Mouse (Mus musculus) lung, postnatal 0 days (tissue): ENCODE results near the gene Reg3b. TPM values are rescaled to one million over a fixed set of nuclear protein-coding genes. Genes with fewer than 3 reads are reported as not detected.
A peak's percentile ranks its signal among the peaks of the same experiment; 100 is the strongest.

Source experiments
- ATAC-seq: fragments of 200-750 bp; cut with Nextera tagmentation; 2 replicates; pipeline ENCODE4 v1.8.0; 2017; ENCODE audit warnings: moderate library complexity
- DNase-seq: peaks from one replicate; pipeline ENCODE4 v3.0.0-alpha.2; 2016; ENCODE audit warnings: low spot score
- H3K27ac ChIP-seq: fragments of 300-500 bp; sonication (generic); 2 replicates; pipeline ENCODE4 v1.5.1; 2014; ENCODE audit warnings: antibody characterized with exemption, mild to moderate bottlenecking, low read length, mixed read lengths
- H3K27me3 ChIP-seq: fragments of 300-500 bp; sonication (generic); replicated peaks from 2 replicates; pipeline ENCODE4 v1.6.1; 2014; ENCODE audit warnings: low read length, mixed read lengths; ENCODE audit not compliant: insufficient read depth
- H3K36me3 ChIP-seq: fragments of 300-500 bp; sonication (generic); 2 replicates; pipeline ENCODE4 v1.6.1; 2014; ENCODE audit warnings: low read length, mixed read lengths; ENCODE audit not compliant: insufficient read depth
- H3K4me1 ChIP-seq: fragments of 300-500 bp; sonication (generic); 2 replicates; pipeline ENCODE4 v1.6.1; 2014; ENCODE audit warnings: antibody characterized with exemption, low read depth, low read length, mixed read lengths; ENCODE audit not compliant: insufficient read depth
- H3K4me2 ChIP-seq: fragments of 300-500 bp; sonication (generic); replicated peaks from 2 replicates; pipeline ENCODE4 v1.6.1; 2014; ENCODE audit warnings: low read depth, mild to moderate bottlenecking, low read length, moderate library complexity, mixed read lengths
- H3K4me3 ChIP-seq: fragments of 300-500 bp; sonication (generic); 2 replicates; pipeline ENCODE4 v1.5.1; 2014; ENCODE audit warnings: low read depth, low read length
- H3K9ac ChIP-seq: fragments of 300-500 bp; sonication (generic); replicated peaks from 2 replicates; pipeline ENCODE4 v1.6.1; 2014; ENCODE audit warnings: low read depth, mild to moderate bottlenecking
- H3K9me3 ChIP-seq: fragments of 300-500 bp; sonication (generic); 2 replicates; pipeline ENCODE4 v1.6.1; 2016; ENCODE audit warnings: low read length, mixed read lengths
- CTCF ChIP-seq: IDR thresholded peaks from 2 replicates; pipeline ENCODE4 v1.5.1; 2016; ENCODE audit warnings: antibody characterized with exemption, mild to moderate bottlenecking
- EP300 ChIP-seq: IDR thresholded peaks from 2 replicates; pipeline ENCODE4 v1.6.1; 2016; ENCODE audit warnings: antibody characterized with exemption, mild to moderate bottlenecking, control low read depth
- WGBS: fragments of 180-500 bp; shearing (Covaris S2); extraction: QIAGEN DNeasy Blood & Tissue Kit; methylation state at CpG from one replicate; pipeline ENCODE4 v1.1.7; 2014; 5-methylcytosine and 5-hydroxymethylcytosine counted together
- polyA plus RNA-seq: library from polyadenylated mRNA; unstranded; fragments of >200 nt; fragmentation: Nextera tagmentation; extraction: Ambion mirVana; gene quantifications from 2 replicates; pipeline ENCODE4 v1.2.1, GENCODE M21; 2015

The Reg3b gene
- not detected in 2 replicates for polyA plus RNA-seq

DNA sequence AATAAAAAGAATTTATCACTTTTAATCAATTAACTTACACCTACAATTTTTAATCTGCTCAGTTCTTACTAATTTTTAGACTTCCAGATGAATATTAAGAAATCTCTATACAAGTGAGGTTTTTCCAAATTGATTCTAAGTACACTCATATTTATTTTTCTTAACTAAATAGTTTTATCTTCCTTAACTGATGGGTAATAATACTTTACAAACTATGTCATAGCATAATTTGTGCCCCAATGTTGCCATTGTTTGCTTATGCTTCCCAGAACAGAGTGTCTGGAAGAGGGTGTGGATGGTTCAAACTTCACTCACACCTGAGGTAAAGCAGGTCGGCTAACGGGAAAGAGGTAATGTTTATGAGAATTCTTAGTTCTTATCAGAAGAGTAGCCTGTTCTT, at the start of gene Reg3b:
TSS of gene Reg3b (plus strand) at position 301 of the 400 bp plus-strand sequence.
- Histone ChIP-seq H3K9me3 (no peaks in the 10 kb centered on the region), H3K4me3 (no peak within 1 kb of the TSS), H3K36me3 (no peaks in the 10 kb centered on the region), H3K4me2 (no peak within 1 kb of the TSS), H3K9ac (no peak within 1 kb of the TSS), H3K27me3 (no peaks in the 10 kb centered on the region), H3K4me1 (no peaks in the 10 kb centered on the region), H3K27ac (no peak within 1 kb of the TSS)
- ATAC-seq: no peak
- TF ChIP-seq CTCF (no peak), EP300 (no peak)
- 72% methylated on average over 2 of the region's 2 CpGs for WGBS
- DNase-seq: no peak

DNA sequence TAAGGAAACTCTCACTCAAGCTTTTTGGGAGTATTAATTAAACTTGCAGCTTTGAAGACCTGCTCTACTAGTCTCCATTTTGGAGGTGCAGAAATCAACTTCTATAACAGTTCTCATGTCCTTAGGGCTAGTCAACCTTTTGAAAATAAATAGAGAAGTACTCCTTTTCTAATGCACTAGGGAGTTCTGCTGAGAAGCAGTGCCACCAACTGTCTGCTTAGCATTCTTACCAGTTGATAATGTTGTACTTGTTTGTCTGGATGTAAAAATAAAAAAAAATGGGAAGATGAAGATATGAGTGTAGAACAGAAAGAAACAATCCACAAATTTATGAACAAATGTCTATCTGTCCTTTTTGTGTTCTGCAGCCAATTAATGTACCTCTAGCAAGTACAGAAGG, 42.7 kb upstream of the Reg3b start:
- Histone ChIP-seq H3K9ac (no peak overlapping the region), H3K27ac (no peak overlapping the region), H3K27me3 (no peaks in the 10 kb centered on the region), H3K36me3 (no peaks in the 10 kb centered on the region), H3K4me1 (no peaks in the 10 kb centered on the region), H3K4me2 (no peak overlapping the region), H3K4me3 (no peak overlapping the region), H3K9me3 (no peaks in the 10 kb centered on the region)
- no peak for ATAC-seq
- DNase-seq: no peak
- TF ChIP-seq EP300 (no peak), CTCF (no peak)

DNA sequence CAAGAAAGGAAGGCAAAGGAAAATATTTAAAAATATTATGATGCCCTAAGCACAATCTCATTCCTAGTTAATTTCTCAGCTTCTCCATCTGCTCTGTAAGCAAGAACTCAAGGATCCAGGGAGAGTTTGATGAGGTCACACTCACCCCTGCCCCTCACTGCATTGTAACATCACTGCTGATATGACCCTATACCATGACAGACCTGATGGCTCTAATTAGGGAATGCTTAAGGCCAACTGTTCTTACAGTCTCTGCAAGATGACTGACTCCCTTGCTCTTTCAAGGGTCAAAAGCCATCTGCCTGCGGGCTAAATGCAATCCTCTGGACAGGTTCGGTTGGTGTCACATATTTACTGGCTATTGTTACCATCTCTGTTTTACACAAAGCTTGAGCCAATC, 41.3 kb upstream of the Reg3b start:
- ATAC-seq (no peak), DNase-seq (no peak)
- Histone ChIP-seq H3K4me1 (no peaks in the 10 kb centered on the region), H3K4me2 (no peak overlapping the region), H3K27me3 (no peaks in the 10 kb centered on the region), H3K9me3 (no peaks in the 10 kb centered on the region), H3K36me3 (no peaks in the 10 kb centered on the region), H3K27ac (no peak overlapping the region), H3K4me3 (no peak overlapping the region), H3K9ac (no peak overlapping the region)
- WGBS: 65% methylated on average over 2 of the region's 2 CpGs
- TF ChIP-seq EP300 (no peak), CTCF (no peak)

DNA sequence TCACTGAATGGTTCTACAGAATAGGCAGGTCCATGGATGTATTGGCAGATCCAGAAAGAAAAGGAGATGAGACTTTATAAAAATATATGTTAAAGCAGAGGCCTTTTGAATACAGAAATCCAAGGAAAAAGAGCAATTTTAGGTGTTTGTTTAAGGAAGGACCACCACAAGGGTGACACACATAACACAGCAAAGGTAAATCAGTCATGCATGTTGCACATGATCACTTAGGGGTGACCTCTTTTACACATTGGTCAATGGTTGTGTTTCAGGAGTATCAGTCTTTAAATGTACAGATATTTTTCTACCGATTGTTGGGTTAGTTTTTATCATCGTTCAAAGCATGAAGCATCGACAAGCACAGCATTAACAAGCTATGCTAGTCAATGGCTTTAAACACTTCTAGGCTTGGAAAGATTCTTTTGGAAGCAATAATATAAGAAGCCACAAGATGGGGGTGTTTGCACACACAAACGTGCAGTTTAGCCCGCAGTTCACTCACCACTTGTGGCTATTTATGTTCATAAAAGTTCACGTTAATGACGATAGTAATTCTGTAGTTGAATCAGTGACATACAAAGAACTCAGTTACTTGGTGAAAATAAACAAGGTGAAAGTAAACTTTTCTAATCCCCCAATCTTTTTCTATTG, 38.4 kb upstream of the Reg3b start:
- WGBS: 32% methylated on average over 7 of the region's 7 CpGs
- TF ChIP-seq CTCF (peak; percentile 49), EP300 (no peak)
- H3K9ac ChIP-seq: no peak overlapping the region
- H3K27me3 ChIP-seq: no peaks in the 10 kb centered on the region
- H3K4me2 ChIP-seq: no peak overlapping the region
- H3K4me3 ChIP-seq: no peak overlapping the region
- H3K36me3 ChIP-seq: no peaks in the 10 kb centered on the region
- H3K4me1 ChIP-seq: no peaks in the 10 kb centered on the region
- peak; percentile 11 for DNase-seq
- no peak overlapping the region for H3K27ac ChIP-seq
- ATAC-seq: no peak
- no peaks in the 10 kb centered on the region for H3K9me3 ChIP-seq

DNA sequence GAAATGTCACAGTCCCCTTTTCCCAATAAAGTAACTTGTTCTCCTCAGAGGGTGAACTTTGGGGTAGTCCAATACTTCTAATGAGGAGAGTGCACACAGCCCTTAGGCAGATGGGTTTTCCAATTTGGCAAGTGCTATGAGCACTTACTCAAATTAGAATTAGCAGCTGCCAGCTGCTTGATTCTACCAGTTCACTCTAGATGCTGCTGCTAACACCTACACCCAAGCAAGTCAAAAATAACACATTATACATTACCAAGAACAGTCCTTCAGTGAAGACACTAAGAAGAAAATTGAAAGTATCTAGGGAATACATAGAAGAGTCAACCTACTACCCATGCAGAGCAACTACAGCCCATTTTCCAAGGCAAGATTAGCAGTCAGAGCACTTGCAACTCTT, 30.2 kb upstream of the Reg3b start:
- Histone ChIP-seq H3K9me3 (no peaks in the 10 kb centered on the region), H3K36me3 (no peaks in the 10 kb centered on the region), H3K4me3 (no peak overlapping the region), H3K27me3 (no peaks in the 10 kb centered on the region), H3K4me2 (no peak overlapping the region), H3K9ac (no peak overlapping the region), H3K27ac (no peak overlapping the region), H3K4me1 (no peaks in the 10 kb centered on the region)
- TF ChIP-seq EP300 (no peak), CTCF (no peak)
- DNase-seq (no peak), ATAC-seq (no peak)

DNA sequence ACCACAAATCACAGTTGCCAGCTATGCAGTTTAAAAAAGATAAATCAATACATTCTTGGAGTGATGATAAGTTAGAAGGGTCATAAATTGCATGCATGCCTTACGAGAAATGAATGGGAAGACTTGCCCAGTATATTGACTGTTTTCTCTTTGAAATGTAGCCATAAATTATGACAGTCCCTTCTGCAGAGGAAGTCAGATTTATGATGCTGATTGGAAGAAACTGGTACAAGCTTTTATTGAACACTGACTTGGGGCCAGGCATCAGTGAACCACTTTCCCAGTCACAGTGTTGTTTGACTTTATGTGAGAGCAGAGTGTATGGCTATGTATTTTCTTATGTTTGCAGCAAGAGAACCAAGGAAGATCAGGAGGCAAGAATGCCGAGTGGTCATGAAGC, 28.8 kb upstream of the Reg3b start:
- Histone ChIP-seq H3K4me3 (no peak overlapping the region), H3K36me3 (no peaks in the 10 kb centered on the region), H3K4me2 (no peak overlapping the region), H3K9ac (no peak overlapping the region), H3K27ac (no peak overlapping the region), H3K27me3 (no peaks in the 10 kb centered on the region), H3K4me1 (no peaks in the 10 kb centered on the region), H3K9me3 (no peaks in the 10 kb centered on the region)
- TF ChIP-seq CTCF (no peak), EP300 (no peak)
- DNase-seq: no peak
- no peak for ATAC-seq
- 60% methylated on average over 2 of the region's 2 CpGs for WGBS
